Mouse (Mus musculus): ENCODE data around the gene Rock2.

DNA sequence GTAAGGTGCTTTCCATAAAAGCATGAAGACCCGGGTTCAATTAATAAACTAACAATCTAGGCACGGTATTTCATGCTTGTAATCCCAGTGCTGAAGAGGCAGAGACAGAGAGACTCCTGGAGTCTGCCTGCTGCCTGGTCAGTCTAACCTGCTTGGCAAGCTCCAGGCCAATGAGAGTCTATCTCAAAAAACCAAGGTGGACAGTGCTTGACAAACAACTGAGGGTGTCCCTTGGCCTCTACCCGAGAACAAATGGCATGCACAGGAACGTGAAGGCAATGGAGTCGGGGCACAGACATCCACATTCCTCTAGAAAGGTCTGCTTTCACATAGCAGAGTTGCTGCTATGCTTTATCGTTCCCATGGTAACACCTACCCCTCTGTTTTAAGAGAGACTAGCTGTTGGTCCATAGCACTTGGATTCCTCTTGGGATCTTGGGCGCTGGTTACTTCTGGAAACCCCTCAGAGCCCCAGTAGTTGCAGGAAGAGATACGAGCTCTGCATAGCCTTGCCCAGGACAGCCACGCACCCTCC is 24.8 kb upstream of the Rock2 start:
- TF ChIP-seq ZNF384 (IDR thresholded peaks at IDR 0.05; ENCODE audit: low read depth, low read length): no peak
- no peak for TF ChIP-seq MAFK (IDR thresholded peaks at IDR 0.05; ENCODE audit: insufficient read depth, low read depth, low read length)
- no peak for TF ChIP-seq CHD2 (IDR thresholded peaks at IDR 0.05; ENCODE audit: low read depth, low read length)

All from ES-E14 (cell line).